Mouse (Mus musculus) CD4-positive, CD25-positive, alpha-beta regulatory T cell, adult 4 months (primary cell): ENCODE measurements at regions not wholly inside any gene's neighbourhood (a gene's known extent, or its start where the extent isn't known, plus 50 kb on each side); places are given as distances from the start of the nearest gene placed in this dataset.

ENCODE experiments used
- ATAC-seq: one replicate; pipeline ENCODE4 v1.8.0; 2017

DNA sequence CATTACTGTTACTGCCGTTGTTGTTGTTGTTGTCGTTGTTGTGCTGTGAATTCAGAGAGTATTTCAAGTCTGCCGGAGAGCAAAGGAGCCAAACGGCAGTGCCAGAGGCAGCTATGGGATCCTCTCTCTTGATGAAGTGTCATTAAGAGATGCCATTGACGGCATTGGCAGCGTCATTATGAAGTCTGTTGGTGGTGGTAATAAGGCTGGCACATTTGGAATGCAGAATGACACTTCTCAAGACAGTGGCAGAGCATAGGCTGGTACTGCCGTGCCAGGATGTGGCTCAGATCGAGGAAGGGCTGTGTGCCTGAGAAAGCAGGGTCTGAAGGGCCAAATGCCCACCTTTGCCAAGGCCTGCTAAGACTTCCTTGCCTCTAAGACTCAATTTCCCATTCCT, 494.3 kb downstream of the Vrk1 start:
- ATAC-seq, result no peak

DNA sequence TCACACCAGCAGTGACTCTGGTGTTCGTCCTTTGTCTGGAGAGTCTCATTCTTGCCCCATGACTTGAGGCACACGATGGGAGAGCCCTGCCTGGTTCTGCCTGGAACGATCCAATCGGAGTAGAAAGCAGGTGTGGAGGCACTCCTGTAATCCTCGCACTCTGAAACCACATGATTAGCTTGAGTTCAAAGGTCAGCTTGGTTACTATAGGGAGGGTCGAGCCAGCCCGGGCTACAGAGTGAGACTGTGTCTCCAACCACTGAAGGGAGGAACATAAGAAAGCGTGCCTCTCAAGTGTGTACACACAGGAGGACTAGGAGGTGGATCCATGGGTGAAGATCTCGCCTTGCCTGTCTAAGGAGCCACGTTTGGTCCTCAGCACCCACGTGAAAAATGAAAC, 504.0 kb downstream of the Vrk1 start:
- no peak for ATAC-seq

DNA sequence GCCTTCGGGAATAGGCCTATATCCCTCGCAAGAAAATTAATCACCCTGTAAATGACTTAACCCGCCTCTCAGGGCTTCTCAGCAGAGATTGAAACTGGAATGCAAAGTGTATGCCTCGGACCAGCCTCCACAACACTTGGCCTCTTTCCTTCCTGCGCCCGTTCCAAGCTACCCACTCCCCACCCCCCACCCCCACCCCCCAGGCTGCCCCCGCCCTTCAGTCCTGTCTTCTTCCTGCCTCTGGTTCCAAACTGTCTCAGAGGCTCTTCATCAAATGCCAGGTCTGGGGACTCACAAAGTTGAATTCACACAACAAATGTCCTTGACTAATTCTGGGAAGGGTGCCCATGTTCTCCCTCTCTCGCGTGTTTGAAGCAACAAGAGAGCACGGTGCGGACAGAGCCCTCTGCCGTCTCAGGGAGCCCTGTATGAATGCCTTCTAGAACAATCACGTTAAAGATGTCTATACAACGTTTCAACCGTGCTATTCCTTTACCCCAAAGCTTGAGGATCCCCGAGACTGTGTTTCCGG, 505.3 kb downstream of the Vrk1 start:
- ATAC-seq, result no peak

DNA sequence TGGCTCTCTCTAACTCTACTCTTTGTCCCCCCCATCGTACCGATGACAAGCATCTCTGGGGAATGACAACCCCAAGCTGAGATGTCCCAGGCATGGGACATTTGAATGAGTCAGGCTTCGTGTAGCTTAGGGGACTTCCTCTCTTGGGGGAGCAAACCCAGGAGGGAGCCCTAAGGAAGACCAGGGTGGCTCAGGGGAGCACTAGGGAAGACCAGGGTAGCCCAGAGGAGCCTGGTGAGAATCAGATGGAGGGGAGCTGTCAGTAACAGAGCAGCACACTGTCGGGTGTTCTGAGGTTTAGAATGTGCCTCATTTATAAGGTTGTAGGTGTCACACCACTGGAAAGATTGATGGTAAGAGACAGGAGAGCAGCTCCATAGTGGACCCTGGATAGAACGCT, 509.1 kb downstream of the Vrk1 start:
- ATAC-seq, result no peak

DNA sequence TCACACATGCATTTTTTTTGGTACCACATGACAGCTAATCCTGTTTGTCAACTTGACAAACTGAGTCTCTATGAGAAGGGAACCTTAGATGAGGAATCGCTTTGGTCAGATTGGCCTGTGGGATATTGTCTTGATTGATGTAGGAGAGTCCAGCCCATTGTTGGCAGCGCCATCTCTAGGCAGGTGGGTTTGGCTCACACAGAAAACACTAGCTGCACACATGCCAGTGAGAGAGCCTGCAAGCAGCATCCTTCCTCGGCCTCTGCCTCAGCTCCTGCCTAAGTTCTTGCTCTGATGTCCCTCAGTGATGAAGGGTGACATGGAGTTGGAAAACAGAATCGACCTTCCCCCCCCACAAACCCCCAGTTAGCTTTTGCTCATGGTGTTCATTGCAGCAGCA, 514.4 kb downstream of the Vrk1 start:
- ATAC-seq, result no peak

DNA sequence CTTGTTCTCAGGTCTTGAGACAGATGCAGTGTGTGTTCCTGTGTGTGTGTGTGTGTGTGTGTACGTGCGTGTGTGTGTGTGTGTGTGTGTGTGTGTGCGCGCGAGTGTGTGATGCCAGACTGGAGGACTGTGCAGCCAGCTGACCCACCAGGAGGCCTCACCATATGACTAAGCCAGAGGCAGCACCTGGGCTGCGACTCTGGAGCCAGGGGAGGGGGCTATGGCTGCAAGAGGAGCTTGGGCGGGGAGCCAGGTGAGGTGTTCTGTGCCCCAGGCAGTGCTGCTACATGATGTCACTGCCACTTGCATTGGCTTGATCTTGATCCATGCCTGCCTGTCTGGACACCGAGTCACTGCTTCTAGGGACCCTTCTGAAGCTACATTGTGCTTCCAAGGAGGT, 517.1 kb downstream of the Vrk1 start:
- no peak for ATAC-seq

DNA sequence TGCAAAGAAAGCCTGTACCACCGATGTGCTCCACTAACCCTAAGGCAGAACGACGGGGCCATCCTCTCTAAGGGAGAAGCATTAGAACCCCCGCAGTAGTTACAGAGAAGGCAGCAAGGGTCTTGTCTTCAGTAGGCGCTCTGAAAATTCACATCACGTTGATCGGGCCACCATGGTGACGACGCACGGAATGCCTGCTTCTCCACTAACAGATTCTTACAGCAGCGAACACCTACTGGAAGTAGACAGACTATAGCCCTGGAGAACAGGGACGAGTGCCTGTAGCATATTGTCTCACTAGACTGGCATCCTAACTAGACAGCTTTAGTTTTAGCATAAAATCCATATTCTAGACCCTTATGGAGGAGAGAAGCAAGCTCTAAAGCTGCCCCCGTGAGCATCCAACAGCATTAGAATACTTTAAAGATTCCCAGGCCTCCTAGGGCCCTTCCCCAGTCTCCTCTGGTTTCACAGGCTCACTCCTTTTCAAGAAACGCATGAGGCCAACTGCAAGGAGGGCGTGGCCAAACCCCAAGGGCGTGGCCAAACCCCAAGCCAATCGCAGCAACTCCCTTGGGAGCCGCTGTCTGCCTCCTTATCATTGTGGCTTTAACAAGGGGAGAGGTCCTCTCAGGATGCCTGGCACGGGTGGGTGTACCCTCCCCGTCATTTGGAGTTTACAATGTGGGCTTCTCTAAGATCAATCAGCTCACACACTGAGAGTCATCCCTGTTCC, 517.8 kb downstream of the Vrk1 start:
- ATAC-seq, result no peak

DNA sequence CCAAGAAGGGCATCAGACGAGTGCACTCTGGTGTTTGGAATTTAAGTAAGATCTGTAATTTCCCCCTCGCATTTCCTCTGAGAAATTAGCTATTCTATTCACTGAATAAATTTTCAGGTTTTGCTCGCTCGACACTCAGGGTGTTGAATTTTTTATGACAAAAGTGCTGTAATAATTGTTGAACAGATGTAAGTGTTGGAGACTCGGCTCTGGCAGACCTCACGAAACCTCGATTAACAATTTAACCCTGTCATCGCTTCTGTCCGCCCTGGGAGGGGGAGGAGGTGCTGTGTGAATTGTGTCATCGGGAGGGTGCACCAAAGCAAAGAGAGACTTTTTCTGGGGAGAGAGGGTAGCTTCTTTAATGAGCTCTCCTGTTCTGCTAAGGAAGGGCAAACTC, 518.5 kb downstream of the Vrk1 start:
- no peak for ATAC-seq

DNA sequence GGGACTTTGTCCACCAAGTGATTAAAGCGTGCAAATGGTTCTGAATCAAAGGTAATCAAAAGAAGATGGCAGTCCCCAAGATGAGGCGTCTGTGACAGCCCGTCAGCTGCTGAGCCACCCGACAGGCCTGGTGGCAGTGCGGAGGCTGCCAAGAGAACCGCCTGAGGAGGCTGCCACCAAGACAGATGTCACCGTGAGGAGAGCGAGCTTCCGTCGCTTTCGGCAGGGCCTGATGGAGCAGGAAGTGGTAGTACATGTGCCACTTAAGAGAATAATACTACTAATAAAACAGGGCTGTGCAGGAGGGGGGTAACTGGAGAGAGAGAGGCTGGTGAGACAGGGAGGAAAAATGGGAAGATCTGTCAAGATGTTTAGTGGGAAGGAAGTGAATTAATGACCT, 519.1 kb downstream of the Vrk1 start:
- ATAC-seq, result no peak

DNA sequence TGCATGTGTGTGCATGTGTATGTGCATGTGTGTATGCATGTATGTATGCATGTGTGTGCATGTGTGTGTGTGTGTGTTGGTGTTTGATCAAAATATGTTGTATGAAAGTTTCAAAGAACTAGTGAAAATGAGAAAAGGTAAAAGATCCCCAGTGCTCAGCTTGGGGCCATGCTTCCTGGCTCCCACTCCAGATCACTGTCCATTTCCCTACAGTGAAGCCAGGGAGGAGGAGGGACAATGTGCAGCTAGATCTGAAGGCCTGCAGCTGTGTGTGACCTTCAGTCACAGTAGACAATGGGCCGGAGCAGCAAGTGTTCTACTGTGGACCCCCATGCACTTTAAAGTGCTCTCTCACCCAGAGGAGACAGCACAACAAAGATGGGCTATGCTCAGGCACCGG, 525.1 kb downstream of the Vrk1 start:
- no peak for ATAC-seq

DNA sequence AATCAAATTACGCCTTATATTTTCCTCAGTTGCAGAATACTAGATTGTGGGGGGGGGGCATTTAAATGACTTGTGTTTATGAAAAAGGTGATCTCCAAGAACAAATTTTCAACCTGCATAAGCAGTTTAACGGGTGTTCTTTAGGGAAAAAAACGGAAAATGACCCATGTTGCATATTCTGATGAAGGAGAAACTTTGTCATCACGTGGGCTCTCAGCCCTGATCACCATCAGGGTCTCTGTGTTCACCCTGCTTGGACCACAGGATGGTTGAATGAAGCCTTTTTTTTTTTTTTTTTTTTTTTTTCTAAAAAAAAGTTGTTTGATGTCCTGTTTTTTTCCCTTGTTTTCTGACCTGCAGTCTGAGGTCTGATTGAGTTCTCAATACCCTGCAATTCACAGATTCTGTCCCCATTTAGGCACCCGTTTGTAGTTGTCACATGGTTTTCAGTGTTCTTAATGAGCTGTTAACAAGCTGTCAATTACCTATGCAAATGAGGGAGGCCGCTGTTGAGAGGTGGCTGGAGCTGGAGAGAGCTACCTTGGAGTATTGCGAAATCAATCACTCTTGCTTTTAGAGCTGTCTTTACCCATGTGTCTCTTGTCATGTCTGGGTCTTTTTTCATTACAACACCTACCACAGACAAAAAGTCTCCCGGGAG, 525.7 kb downstream of the Vrk1 start:
- ATAC-seq, result no peak

DNA sequence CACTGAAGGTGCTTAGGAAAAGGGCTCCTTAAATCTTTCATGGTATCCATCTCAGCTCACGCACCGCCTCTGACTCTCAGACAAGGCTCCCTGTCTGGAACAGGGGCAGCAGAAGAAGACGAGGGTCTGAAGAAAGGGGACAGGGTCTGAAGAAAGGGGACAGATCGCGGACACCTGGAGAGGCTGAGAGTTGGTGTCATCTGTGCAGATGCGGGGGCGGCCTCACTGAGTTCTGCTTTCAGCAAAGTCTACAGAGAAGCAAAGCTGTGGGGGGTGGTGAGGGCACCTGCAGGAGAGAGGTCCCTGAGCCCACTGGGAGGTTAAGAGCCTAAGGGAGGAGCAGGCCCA, 526.2 kb downstream of the Vrk1 start:
- no peak for ATAC-seq

DNA sequence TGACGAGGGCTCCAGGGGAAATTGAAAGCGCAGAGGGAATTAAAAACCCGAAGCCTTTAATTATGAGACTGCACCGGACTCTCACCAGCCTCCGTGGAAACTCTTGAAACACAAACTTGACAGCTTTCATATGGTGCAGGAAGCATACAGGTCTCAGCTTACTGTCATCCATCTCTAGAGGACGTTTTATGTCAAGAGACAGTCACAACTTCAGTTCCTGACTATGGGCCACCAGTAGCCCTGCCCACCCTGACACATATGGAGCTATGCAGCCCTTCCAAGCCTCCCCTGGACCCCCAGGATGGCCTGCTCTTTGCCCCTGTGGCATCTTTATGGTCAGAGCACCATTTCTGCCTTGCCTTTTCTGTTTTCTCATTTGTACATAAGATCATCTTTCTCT, 530.0 kb downstream of the Vrk1 start:
- ATAC-seq, result no peak

DNA sequence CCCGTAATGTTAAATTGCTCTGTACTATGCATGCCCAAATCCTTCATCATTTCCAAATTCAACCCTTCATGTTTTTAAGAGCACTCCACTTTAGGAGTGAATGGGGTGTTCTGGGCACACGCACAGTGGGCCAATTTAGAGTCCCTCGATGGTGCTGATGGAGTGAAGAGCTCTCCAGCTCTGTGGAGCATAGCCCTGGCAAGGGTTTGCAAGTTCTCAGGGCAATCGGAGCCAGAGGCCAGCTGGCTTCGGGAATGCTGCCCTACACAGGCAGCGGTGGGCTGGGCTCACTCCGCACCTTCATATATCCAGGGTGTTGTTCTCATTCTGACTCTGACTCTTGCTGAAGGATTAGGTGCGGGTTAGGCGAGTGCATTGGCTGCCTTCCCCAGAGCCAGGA, 549.5 kb downstream of the Vrk1 start:
- no peak for ATAC-seq

DNA sequence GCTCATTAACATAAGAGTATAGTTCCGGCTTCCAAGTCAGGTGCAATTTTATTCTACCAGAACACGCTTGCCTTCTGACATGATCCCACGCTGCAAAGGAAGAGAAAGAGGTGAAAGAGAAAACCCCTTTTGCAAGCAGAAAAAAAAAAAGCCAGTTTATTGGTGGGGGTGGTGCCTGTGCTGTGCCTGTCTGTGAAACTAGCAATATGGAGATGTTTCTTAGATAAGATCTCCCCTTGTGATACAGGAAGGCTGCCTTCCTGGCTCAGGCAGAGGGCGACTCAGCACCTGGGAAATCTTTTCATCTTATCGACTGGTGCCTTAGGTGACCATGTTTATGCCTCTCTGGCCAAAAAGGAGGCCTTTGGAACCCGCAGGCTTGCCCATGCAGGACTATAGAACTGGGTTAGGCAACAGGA, 555.2 kb downstream of the Vrk1 start:
- ATAC-seq, result peak; percentile 85

DNA sequence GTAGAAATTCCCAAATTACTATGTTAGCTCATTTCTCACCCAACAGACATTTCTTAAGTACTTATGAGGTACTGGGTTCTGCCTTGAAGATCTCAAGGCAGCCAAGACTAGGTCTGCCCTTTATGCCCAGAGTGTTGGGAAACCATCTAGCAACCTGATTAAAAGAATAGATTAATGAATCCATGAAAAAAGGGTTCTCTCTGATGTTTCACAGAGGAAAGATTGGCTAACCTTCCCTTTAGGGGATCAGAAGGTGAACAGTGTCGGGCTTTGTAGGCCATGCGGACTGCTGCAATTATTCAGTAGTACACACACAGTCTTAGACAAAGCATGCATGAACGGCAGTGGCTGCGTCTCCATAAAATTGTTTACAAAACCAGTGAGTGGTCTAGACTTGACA, 556.3 kb downstream of the Vrk1 start:
- no peak for ATAC-seq

DNA sequence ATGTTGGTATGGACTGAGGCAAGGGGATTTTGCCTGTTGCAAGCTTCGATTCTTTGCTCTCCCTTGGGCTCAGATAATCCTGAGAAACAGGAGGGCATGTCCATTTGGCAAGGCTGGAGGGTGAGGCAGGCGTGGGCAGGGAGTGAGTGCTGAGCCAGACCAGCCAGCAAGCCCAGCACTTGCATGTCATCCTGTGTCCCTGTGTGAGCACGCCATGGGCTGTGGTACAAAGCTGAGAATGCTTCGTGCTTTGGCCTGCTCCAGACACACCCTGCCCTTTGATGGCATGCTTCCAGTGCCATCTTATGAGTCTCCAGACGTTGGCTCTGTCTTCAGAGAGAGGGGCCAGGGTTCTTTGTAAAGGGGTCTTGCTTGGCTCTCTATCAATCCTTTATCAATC, 557.1 kb downstream of the Vrk1 start:
- ATAC-seq, result no peak

DNA sequence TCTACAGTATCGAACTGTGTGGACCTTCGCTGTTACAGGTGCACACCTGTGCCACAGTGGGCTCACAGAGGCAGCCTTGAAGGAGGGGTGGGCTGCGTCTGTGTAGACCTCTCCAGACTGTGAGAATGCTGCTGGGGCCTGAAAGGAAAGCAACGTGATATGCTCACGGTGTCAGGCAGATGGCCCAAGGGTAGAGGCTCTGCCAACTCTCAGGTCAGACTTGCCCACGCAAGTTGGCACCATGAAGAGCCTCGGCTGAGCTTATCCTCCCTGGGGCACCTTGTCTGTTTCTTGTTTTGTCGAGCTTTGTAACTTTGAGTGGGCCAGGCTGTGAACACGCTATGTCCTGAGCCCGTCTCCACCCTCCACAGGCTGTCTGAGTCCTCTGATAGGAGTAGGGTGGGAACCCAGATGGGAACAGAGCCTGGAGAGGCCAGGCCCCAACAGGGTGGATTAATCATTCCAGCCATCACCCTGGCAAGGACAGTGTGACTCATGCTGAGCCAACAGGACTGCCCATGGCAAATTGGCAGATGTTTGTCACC, 558.6 kb downstream of the Vrk1 start:
- ATAC-seq, result no peak

DNA sequence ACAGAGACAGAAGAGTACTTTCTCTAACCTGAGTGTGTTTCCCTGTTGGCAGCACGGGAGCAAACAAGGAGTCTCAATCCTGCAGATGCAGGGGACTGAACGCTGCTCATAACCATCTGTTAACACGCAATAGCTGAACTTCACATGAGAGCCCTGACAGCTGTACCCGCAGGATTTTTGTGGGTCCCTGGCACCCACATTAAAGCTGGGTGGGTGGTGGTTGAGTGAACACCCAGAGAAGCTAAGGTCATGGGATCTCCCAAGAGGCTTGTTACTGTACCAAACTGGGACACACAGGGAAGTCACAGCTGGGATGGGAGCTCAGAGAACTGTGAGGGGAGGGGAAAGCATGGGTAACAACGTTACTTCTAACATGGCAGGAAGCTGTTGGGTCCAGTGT, 562.9 kb downstream of the Vrk1 start:
- no peak for ATAC-seq

DNA sequence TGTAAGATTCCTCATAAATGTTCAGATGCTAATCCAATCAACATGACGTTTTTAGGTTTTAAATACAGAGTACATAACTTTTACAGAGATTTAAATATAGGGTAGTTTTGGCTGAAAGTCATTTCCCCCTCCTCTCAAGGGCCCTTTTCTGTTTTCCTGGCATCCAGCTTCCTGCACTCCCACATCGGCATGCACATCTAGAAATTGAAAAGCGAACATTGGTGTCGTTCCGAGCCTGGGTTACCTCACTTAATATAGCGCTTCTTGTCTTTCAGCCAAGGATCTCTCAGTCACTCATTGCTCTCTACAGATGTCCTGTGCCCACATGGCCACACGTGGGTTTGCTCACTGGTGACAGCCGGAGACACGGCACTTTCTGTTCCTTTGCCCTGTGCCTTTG, 572.7 kb downstream of the Vrk1 start:
- ATAC-seq, result no peak

DNA sequence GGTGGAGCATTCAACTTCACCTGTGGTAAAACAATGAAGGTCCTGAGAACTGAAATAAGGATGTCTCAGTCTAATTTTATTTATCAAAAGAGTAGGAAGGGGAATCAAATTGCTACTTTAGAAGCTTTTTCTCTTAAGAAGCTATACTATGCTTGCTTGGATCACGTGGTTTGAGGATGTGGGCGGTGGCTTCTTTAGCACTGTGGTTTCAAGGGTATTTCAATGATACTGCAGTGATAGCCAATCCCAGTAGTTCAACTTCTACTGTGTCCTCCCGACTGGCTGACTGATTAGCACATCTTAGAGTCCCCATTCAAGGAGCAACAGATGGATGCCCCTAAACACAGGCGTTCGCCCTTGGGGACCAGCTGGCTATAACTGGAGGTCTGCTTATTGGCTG, 575.6 kb downstream of the Vrk1 start:
- ATAC-seq, result peak; percentile 65

DNA sequence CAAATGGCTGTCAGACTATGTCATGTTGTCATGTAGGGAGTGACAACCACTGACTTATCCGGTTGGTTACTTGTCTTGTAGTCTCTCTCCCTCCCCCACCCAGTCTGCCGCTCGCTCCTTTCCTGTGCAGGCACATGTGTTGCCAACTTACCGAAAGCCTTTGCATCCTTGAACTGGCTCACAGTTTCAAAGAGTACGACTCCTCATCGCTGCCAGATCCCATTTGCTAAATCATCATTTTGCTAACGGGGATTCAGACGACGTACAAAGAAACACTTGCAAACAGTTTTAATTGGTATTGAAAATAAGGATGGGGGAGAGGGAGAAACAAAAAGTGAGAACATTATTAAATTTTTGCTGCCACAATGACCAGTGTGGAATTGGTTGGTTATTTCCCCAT, 582.7 kb downstream of the Vrk1 start:
- no peak for ATAC-seq

DNA sequence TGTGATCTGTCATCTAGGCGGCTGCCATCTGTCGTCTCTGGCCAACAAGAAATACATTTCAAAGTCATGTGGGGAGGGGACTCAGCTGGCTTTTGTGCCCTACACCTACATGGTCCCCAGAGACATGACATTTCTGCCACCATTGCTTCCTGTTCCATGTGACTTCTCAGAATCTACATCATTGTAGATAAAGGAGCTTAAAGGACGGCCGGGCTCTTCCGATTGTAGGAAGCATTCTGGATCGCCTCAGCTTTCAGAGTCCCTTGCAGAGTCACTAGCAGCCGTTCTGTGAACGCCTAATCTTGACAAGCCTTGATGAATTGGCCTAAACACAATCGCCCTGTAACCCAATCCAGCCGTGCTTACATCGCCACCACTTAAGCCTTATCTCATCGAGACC, 587.6 kb downstream of the Vrk1 start:
- ATAC-seq, result no peak

DNA sequence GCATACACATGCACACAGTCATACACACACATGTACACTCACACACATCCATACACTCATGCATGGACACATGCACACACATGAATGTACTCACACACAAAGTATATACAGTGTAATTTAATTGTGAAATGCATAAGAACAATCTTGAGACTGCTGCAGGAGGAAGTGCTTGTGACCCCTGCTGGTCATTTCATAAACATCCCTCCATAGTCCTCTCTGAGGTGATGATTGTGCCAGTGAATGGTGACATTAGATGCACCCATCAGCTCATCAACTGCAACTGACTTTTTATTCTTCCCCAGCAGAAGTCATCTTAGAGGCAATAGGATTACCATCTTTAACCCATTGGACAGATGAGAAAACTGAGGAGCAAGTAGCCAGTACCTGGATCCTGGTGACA, 597.2 kb downstream of the Vrk1 start:
- ATAC-seq, result no peak
